Mouse (Mus musculus) lung, embryonic 16.5 days (tissue): ENCODE measurements at regions not wholly inside any gene's neighbourhood (a gene's known extent, or its start where the extent isn't known, plus 50 kb on each side); places are given as distances from the start of the nearest gene placed in this dataset.

ENCODE experiments used
- ATAC-seq: fragments of 200-750 bp; cut with Nextera tagmentation; 2 replicates; pipeline ENCODE4 v1.8.0; 2017; ENCODE audit warnings: low read depth, mild to moderate bottlenecking, moderate library complexity
- H3K27ac ChIP-seq: fragments of 300-500 bp; sonication (generic); 2 replicates; pipeline ENCODE4 v1.5.1; 2014; ENCODE audit warnings: mild to moderate bottlenecking, control low read depth, low read length
- H3K27me3 ChIP-seq: fragments of 300-500 bp; sonication (generic); 2 replicates; pipeline ENCODE4 v1.6.1; 2014; ENCODE audit warnings: low read depth, low read length, mixed read lengths; ENCODE audit not compliant: control insufficient read depth, insufficient read depth
- H3K36me3 ChIP-seq: fragments of 300-500 bp; sonication (generic); 2 replicates; pipeline ENCODE4 v1.6.1; 2014; ENCODE audit warnings: low read length; ENCODE audit not compliant: control insufficient read depth, insufficient read depth
- H3K4me1 ChIP-seq: fragments of 300-500 bp; sonication (generic); replicated peaks from 2 replicates; pipeline ENCODE4 v1.6.1; 2014; ENCODE audit warnings: low read length, mixed read lengths; ENCODE audit not compliant: control insufficient read depth, insufficient read depth
- H3K4me2 ChIP-seq: fragments of 300-500 bp; sonication (generic); 2 replicates; pipeline ENCODE4 v1.6.1; 2014; ENCODE audit warnings: low read depth, low read length, control low read depth
- H3K4me3 ChIP-seq: fragments of 300-500 bp; sonication (generic); 2 replicates; pipeline ENCODE4 v1.5.1; 2014; ENCODE audit warnings: mild to moderate bottlenecking, low read length, control low read depth
- H3K9ac ChIP-seq: fragments of 300-500 bp; sonication (generic); 2 replicates; pipeline ENCODE4 v1.6.1; 2014; ENCODE audit warnings: low read length, control low read depth
- H3K9me3 ChIP-seq: fragments of 300-500 bp; sonication (generic); 2 replicates; pipeline ENCODE4 v1.6.1; 2016; ENCODE audit warnings: low read length; ENCODE audit not compliant: control insufficient read depth
- WGBS: fragments of 180-500 bp; shearing (Covaris S2); extraction: QIAGEN DNeasy Blood & Tissue Kit; methylation state at CpG from one replicate; pipeline ENCODE4 v1.1.7; 2014; 5-methylcytosine and 5-hydroxymethylcytosine counted together

- H3K27ac ChIP-seq = no peak overlapping the region
- H3K4me2 ChIP-seq = no peak overlapping the region
Observed at GRCm38 (mm10) chr13:53721038-53721463, 248.2 kb upstream of the Msx2 start.

GRCm38 (mm10) chr13:53717582-53717981 lies 244.7 kb upstream of the Msx2 start:
- no peak for ATAC-seq
- WGBS = 54% methylated on average over 4 of the region's 4 CpGs
- no peak overlapping the region for H3K4me2 ChIP-seq
- H3K27ac ChIP-seq = no peak overlapping the region
- H3K9ac ChIP-seq = no peak overlapping the region
- no peak overlapping the region for H3K4me3 ChIP-seq
- H3K9me3 ChIP-seq = no peaks in the 10 kb centered on the region
- H3K27me3 ChIP-seq = no peaks in the 10 kb centered on the region
- H3K36me3 ChIP-seq = no peaks in the 10 kb centered on the region
- no peaks in the 10 kb centered on the region; the same call in 1 of the 2 replicates for H3K4me1 ChIP-seq

More at GRCm38 (mm10) chr13:53721038-53721463, 248.2 kb upstream of the Msx2 start:
- Histone ChIP-seq H3K9me3 (no peaks in the 10 kb centered on the region), H3K27me3 (no peaks in the 10 kb centered on the region), H3K4me1 (no peaks in the 10 kb centered on the region; the same call in 1 of the 2 replicates), H3K36me3 (no peaks in the 10 kb centered on the region), H3K9ac (no peak overlapping the region), H3K4me3 (no peak overlapping the region)
- WGBS = 46% methylated on average over 9 of the region's 9 CpGs
- ATAC-seq = no peak

- H3K27ac ChIP-seq = no peak overlapping the region
- 61% methylated on average over 2 of the region's 2 CpGs for WGBS
Observed at GRCm38 (mm10) chr13:53717086-53717485, 244.2 kb upstream of the Msx2 start.

GRCm38 (mm10) chr13:53709062-53709461 lies 236.2 kb upstream of the Msx2 start:
- Histone ChIP-seq H3K36me3 (no peaks in the 10 kb centered on the region), H3K27ac (no peak overlapping the region), H3K4me1 (no peaks in the 10 kb centered on the region), H3K9ac (no peak overlapping the region), H3K27me3 (no peaks in the 10 kb centered on the region), H3K4me2 (no peak overlapping the region), H3K4me3 (no peak overlapping the region), H3K9me3 (0 out of 2 replicates have a peak, but pooled peaks cover 2% of the 10 kb centered on the region)
- ATAC-seq = no peak
- WGBS = 71% methylated on average over 10 of the region's 10 CpGs

More at GRCm38 (mm10) chr13:53717086-53717485, 244.2 kb upstream of the Msx2 start:
- Histone ChIP-seq H3K27me3 (no peaks in the 10 kb centered on the region), H3K9ac (no peak overlapping the region), H3K36me3 (no peaks in the 10 kb centered on the region), H3K4me1 (no peaks in the 10 kb centered on the region; the same call in 1 of the 2 replicates), H3K4me3 (no peak overlapping the region), H3K4me2 (no peak overlapping the region), H3K9me3 (no peaks in the 10 kb centered on the region)
- no peak for ATAC-seq

GRCm38 (mm10) chr13:53707548-53707947 lies 234.7 kb upstream of the Msx2 start:
- 74% methylated on average over 17 of the region's 17 CpGs for WGBS
- no peaks in the 10 kb centered on the region for H3K36me3 ChIP-seq
- no peaks in the 10 kb centered on the region for H3K27me3 ChIP-seq
- H3K9ac ChIP-seq = no peak overlapping the region
- no peak for ATAC-seq
- H3K4me3 ChIP-seq = no peak overlapping the region
- no peak overlapping the region for H3K27ac ChIP-seq
- 0 out of 2 replicates have a peak, but pooled peaks cover 4% of the 10 kb centered on the region for H3K9me3 ChIP-seq
- no peak overlapping the region for H3K4me2 ChIP-seq
- no peaks in the 10 kb centered on the region for H3K4me1 ChIP-seq

GRCm38 (mm10) chr13:53704104-53704503 lies 231.2 kb upstream of the Msx2 start:
- H3K27me3 ChIP-seq = no peaks in the 10 kb centered on the region
- WGBS = 72% methylated on average over 11 of the region's 11 CpGs
- no peak overlapping the region for H3K4me3 ChIP-seq

GRCm38 (mm10) chr13:53700236-53700635 lies 227.4 kb upstream of the Msx2 start:
- no peak overlapping the region for H3K4me3 ChIP-seq
- no peak overlapping the region for H3K9ac ChIP-seq
- no peaks in the 10 kb centered on the region for H3K36me3 ChIP-seq
- no peak for ATAC-seq
- WGBS = 67% methylated on average over 3 of the region's 3 CpGs
- no peak overlapping the region for H3K4me2 ChIP-seq
- H3K9me3 ChIP-seq = 0 out of 2 replicates have a peak, but pooled peaks cover 4% of the 10 kb centered on the region
- no peak overlapping the region for H3K27ac ChIP-seq
- H3K4me1 ChIP-seq = no peaks in the 10 kb centered on the region
- H3K27me3 ChIP-seq = no peaks in the 10 kb centered on the region

More at GRCm38 (mm10) chr13:53704104-53704503, 231.2 kb upstream of the Msx2 start:
- Histone ChIP-seq H3K36me3 (no peaks in the 10 kb centered on the region), H3K27ac (no peak overlapping the region), H3K4me2 (no peak overlapping the region), H3K9me3 (0 out of 2 replicates have a peak, but pooled peaks cover 4% of the 10 kb centered on the region), H3K9ac (no peak overlapping the region), H3K4me1 (no peaks in the 10 kb centered on the region)
- no peak for ATAC-seq

GRCm38 (mm10) chr13:53697954-53698353 lies 225.1 kb upstream of the Msx2 start:
- 58% methylated on average over 6 of the region's 6 CpGs for WGBS
- H3K9ac ChIP-seq = no peak overlapping the region
- H3K4me2 ChIP-seq = no peak overlapping the region
- ATAC-seq = no peak
- H3K4me3 ChIP-seq = no peak overlapping the region
- no peaks in the 10 kb centered on the region for H3K4me1 ChIP-seq
- H3K36me3 ChIP-seq = no peaks in the 10 kb centered on the region
- H3K27me3 ChIP-seq = no peaks in the 10 kb centered on the region
- H3K9me3 ChIP-seq = no peaks in the 10 kb centered on the region
- no peak overlapping the region for H3K27ac ChIP-seq

GRCm38 (mm10) chr13:53695385-53695784 lies 222.5 kb upstream of the Msx2 start:
- H3K4me3 ChIP-seq = no peak overlapping the region
- H3K27ac ChIP-seq = no peak overlapping the region
- H3K4me2 ChIP-seq = no peak overlapping the region
- no peak for ATAC-seq
- no peaks in the 10 kb centered on the region for H3K4me1 ChIP-seq
- 30% methylated on average over 3 of the region's 3 CpGs for WGBS
- no peaks in the 10 kb centered on the region for H3K9me3 ChIP-seq
- H3K36me3 ChIP-seq = no peaks in the 10 kb centered on the region
- H3K9ac ChIP-seq = no peak overlapping the region
- no peaks in the 10 kb centered on the region for H3K27me3 ChIP-seq
